Mouse (Mus musculus): ENCODE data around the gene Sae1.
"Not testable (repeated sequence)": the region's sequence is repeated elsewhere in the genome, so short reads cannot be mapped to it uniquely, and the experiment has no call there.

Gene Sae1

GRCm38 (mm10) chr7:16402968-16403948, 15.7 kb upstream of the Sae1 start:
- DNase-seq (ENCODE audit: low spot score in 2 of 2) = peak; percentile 67 to 73

- DNase-seq (ENCODE audit: low spot score in 2 of 2) = peak in 1 of 2 experiments; percentile 41
These were observed 14.8 kb upstream of the Sae1 start for GRCm38 (mm10) chr7:16402449-16402848.

DNA sequence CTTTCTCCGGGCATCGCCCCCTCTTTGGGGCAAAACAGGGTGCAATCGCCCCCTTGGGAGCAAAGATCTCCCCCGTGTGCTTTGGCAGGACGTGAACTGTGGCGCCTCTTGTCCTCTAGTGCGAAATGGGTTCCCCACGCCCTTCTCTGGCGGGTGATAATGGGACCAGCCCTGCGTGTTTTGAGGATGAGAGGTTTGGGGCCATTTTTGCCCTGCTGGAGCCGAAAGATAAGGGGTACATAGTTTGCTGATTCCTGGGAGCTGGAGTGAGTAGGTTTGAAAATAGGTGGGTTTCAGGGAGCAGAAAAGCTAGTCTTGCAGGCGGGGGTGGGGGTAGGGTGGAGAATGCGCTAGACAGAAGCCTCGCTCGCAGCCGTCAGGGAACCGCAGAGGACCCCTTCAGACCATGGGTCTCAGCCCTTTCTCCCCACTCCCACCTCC, 14.4 kb upstream of the Sae1 start:
- peak; percentile 83 to 85 for DNase-seq (ENCODE audit: low spot score in 2 of 2)

DNA sequence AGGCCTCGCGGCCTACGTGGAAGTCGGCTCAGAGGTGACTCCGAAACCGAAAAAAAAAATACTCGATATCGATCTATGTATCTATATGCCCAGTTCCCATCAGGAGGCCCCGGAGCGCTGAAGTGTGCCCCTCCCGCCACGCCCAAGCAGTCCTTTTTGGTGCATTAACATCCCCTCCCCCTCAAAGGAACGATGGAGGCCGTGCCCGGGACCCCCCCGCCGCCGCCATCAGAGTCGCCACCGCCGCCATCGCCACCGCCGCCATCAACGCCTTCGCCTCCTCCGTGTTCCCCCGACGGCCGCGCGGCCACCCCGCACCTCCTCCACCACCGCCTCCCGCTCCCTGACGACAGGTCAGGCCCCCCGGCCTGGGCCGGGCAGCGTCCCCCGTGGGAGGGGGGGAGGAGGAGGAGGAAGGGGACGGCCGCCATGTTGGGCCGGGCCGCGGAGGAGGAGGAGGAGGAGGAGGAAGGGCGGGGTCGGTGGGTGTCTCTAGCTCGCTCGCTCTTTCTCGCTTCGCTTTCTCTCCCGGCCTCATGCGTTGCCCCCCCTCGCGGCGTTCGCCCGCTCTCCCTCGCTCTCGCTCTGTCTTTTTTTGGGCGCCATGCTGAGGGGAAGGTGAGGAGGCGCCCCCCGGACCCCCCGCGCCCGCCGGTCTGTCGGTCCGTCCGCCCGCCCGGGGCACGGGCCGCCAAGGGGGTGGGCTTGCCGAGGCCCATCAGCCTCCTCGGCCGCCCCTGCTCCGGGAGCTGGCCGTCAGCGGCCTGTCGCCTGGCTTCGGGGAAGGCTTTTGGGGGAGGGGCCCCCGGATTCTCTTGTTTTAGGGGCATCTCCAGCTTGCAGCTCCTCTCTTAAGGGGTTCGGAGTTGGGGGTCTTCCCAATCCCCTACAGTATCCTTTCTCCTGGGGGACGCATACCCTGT, 13.3 kb upstream of the Sae1 start, which contains the start of gene Zc3h4:
Gene Zc3h4, plus strand, starts transcription at position 222 of the 923 bp plus-strand sequence.
- peak; percentile 93 to 94 for DNase-seq (ENCODE audit: low spot score in 2 of 2)

DNA sequence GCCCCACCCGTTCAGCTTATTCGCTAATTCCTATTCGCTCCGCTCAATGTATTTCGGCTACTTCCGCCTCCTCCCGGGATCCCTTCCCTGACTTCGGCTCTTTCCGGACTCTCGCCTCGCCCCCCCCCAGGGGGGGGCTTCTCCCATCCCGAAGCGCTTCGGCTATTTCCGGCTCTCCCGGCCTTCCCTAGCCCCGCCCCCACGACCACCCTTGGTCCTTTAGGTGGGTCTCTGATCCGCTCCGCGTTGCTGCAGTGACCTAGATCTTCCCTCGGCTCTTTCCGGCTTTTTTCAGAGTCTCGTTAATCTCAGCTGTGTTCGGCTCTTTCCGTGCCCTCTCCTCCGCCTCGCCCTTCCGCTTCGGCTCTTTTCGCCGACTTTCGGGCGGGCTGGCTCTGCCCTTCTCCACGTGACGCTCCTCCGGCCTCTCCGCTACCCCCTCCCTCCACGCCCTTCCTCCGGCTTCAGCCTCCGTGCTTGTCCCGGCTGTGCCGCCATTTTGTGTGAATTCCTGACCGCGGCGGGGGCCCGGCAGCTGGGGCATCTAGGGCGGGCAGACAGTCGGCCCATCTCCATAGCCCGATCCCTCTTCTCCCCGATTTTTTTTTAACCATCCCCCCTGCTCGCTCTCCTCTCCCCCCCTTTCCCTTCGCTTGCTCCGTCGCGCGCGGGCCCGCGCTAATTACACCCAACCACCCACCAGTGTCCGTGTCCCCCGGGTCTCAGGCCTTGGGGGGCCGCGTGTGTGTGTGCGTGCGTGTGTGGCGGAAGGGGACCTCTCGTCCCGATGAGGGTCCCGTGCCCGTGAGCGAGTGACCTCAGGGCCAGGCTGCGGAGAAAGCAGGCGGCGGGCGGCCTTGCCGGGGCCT, 12.4 kb upstream of the Sae1 start:
- DNase-seq (ENCODE audit: low spot score in 2 of 2) = peak; percentile 90 to 98

- DNase-seq (ENCODE audit: low spot score in 2 of 2) = peak; percentile 87 to 90
These were observed 11.7 kb upstream of the Sae1 start for GRCm38 (mm10) chr7:16399098-16399819.

DNA sequence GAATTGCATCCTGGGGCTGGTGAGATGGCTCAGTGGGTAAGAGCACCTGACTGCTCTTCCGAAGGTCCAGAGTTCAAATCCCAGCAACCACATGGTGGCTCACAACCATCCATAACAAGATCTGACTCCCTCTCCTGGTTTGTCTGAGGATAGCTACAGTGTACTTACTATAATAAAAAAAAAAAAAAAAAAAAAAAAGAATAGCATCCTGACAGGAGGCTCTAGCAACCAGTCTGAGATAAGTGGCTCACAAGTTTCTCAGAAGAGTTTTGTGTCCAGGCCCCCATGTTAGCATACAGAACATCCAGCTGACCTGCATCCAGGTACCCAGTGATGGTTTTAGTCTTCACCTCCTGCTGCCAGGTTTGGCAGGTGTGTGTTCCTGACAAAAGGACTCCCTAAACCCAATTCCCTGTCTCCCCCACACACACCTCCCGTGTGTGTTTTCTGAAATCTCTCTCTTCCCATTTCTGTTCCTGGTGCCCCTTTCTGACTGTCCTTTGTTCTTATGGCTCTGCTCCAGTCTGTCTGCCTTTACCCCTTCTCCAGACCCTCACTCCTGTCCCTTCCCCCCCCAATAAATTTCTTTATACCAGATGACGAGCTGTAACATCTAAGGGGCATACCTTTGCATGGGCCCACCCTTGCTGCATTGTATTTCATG, 10.9 kb upstream of the Sae1 start:
- DNase-seq (ENCODE audit: low spot score in 2 of 2) = no peak

DNA sequence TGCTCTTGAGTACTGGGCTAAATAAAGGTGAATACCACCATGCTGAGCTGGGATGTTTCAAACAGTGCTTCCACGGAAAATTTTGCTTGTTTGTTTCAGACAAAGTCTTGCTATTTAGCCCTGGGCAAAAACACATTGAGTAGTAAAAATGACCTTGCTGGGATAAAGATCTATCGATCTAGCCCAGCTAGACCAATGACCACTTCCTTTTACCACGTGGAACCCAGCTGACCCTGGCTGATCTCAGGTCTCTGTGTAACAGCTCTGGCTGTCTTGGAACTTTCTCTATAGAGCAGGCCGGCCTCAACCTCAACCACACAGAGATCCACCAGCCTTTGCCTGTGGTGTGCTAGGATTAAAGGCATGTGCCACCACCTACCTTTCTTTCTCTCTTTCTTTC, 9.9 kb upstream of the Sae1 start:
- DNase-seq (ENCODE audit: low spot score in 2 of 2) = no peak

- DNase-seq (ENCODE audit: low spot score in 2 of 2) = peak in 1 of 2 experiments; percentile 62
These were observed 8.3 kb upstream of the Sae1 start for GRCm38 (mm10) chr7:16395944-16396343.

DNA sequence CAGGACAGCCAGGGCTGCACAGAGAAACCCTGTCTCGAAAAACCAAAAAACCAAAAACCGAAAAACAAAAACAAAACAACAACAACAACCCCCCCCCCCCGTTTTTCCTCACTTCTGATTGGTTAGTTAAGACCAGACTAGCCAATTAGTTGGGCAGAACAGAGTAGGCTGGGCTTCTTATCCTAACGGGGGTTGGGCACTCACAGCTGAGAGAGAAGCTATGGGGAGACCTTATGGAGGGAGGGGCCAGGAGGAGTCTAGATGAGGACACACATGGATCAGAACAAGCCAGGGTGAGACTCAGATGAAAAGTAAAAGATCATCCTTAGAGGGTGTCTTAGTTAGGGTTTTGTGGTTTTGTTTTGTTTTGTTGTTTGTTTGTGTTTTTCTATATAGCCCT, 5.3 kb upstream of the Sae1 start:
- no peak for DNase-seq (ENCODE audit: low spot score in 2 of 2)

- not testable (repeated sequence) for DNase-seq (ENCODE audit: low spot score in 2 of 2)
These were observed 2.3 kb upstream of the Sae1 start for GRCm38 (mm10) chr7:16389942-16390341.

DNA sequence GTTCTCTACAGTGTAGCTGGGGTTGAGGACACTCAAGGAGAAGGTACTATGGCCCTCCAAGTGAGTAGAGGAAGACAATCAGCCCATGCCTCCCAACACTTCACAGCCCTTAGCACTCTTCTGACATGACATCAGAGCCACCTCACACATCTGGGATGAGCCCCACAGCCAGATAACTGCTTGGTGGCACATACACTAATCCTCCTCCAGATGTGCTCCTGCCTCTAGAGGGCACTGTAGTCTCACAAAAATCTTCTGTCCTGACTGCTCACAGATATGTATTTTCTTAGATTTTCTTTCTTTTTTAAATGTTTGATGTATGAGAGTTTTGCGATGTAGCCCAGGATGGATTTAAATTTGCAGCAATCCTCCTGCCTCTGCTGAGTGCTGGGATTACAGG, 11.1 kb downstream of the Sae1 start:
- peak; percentile 53 to 81 for DNase-seq (ENCODE audit: low spot score in 2 of 2)

- DNase-seq (ENCODE audit: low spot score in 2 of 2) = no peak
These were observed 12.6 kb downstream of the Sae1 start for GRCm38 (mm10) chr7:16374989-16375388.

DNA sequence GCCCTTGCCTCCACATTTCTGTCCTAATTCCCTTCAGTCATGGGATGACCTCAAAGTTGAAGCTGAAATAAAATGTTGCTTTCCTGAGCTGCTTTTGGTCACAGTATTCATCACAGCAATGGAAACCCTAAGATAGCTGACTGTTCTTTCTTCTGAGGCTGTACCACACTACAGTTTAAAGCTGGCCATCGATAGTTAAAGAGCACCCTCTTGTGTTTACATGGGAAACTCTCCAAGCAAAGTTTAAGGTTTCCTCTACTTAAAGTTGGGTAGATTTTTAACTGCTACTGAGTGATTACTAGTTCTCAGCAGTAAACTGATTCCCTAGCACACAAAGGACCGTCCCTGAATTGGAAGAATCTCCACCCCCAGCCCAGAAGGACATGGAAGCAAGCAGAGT, 13.9 kb downstream of the Sae1 start:
- no peak for DNase-seq (ENCODE audit: low spot score in 2 of 2)

- DNase-seq (ENCODE audit: low spot score in 2 of 2) = no peak
These were observed 17.0 kb downstream of the Sae1 start for GRCm38 (mm10) chr7:16370596-16370995.

GRCm38 (mm10) chr7:16368835-16369234, 18.8 kb downstream of the Sae1 start:
- no peak for DNase-seq (ENCODE audit: low spot score in 2 of 2)

- no peak for DNase-seq (ENCODE audit: low spot score in 2 of 2)
These were observed 20.9 kb downstream of the Sae1 start for GRCm38 (mm10) chr7:16366669-16367068.

- no peak for DNase-seq (ENCODE audit: low spot score in 2 of 2)
These were observed 21.4 kb downstream of the Sae1 start for GRCm38 (mm10) chr7:16366133-16366646.

- no peak for DNase-seq (ENCODE audit: low spot score in 2 of 2)
These were observed 22.6 kb downstream of the Sae1 start for GRCm38 (mm10) chr7:16364901-16365500.

Measured in spleen, postnatal 10 days (tissue).